Mouse (Mus musculus) adrenal gland, adult 18-20 months (tissue): ENCODE results near the gene Zw10. TPM values are rescaled to one million over a fixed set of nuclear protein-coding genes. Genes with fewer than 3 reads are reported as not detected.

ENCODE experiments used
- total RNA-seq, 2 experiments: library from RNA; stranded (reverse); gene quantifications; 1 replicate in 1 of 2; 2 replicates in 1 of 2; pipeline ENCODE4 v1.2.3; 2021

Gene Zw10
- total RNA-seq, 2 experiments from 2014 or later, result 16.2 to 17.7 TPM

Other genes with a start within 250 kb of the Zw10 start
- 10 to 100 TPM; 77.6 to 92.0 TPM for gene Zbtb16, start 219.4 kb upstream of the Zw10 start, total RNA-seq
- gene Htr3a, start 144.5 kb upstream of the Zw10 start, total RNA-seq, result 1 to 10 TPM; 4.4 to 7.1 TPM
- gene Htr3b, start 90.6 kb upstream of the Zw10 start, total RNA-seq, result under 1 TPM in 1 of 2 experiments, not detected in 1; 0.22 TPM
- gene Usp28, start 70.2 kb upstream of the Zw10 start, total RNA-seq, result 1 to 10 TPM; 9.1 to 9.7 TPM
- under 1 TPM; 0.50 to 0.51 TPM for gene Tmprss5, start 25.6 kb downstream of the Zw10 start, total RNA-seq
- not detected for gene Gm4894, start 194.9 kb downstream of the Zw10 start, total RNA-seq